Comparison of ENCODE assay signal across 15 mouse cellular contexts in the genomic region with DNA sequence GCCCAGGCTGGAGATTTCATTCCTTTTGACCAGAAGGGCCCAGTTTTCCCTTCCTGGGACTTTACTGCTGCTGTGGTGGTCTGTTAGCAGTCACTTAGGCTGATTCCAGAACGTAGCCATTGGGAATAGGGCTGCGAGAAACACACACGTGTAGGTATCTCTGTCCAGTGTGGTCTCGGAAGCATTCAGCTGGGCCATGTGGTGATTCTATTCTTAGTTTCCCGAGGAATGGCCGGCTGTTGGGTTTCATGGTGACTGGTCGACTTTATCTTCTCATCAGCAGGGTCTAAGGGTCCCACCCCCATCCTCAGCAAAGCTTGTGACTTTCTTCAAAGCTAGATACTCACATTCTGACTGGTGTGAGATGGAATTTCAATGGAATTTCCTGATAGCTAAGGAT. TPM values are rescaled to one million over a fixed set of nuclear protein-coding genes. Genes with fewer than 3 reads are reported as not detected.
A peak's percentile ranks its signal among the peaks of the same experiment; 100 is the strongest.
DNase-seq lines count a peak whose midpoint lies in the region; ATAC-seq and TF ChIP-seq lines count a peak whose summit lies in the region.
"Had no signal": no experiment of that assay in that cellular context is flagged by ENCODE, and none has a peak within 500 bp of the region (broad histone marks: within the 10 kb centered on the region; RNA-seq: fewer than 3 reads in every experiment).

No protein-coding gene starts in this region.

- no peak for ATAC-seq in heart, embryonic 15.5 days (replicated peaks; ENCODE audit: insufficient number of reproducible peaks, insufficient read depth, low FRiP score, low read depth)
- ATAC-seq in lung, embryonic 15.5 days (ENCODE audit: borderline replicate concordance, extremely low read depth, low FRiP score, low TSS enrichment): no peak
- ATAC-seq in embryonic facial prominence, embryonic 13.5 days (ENCODE audit: insufficient number of reproducible peaks, insufficient read depth, low FRiP score, low TSS enrichment, low read depth): no peak

- no peaks in the 10 kb centered on the region for H3K27me3 ChIP-seq in heart, embryonic 15.5 days
- no peaks in the 10 kb centered on the region for H3K27me3 ChIP-seq in lung, embryonic 15.5 days
- H3K27me3 ChIP-seq in embryonic facial prominence, embryonic 13.5 days: 0 out of 2 replicates have a peak, but pooled peaks cover 3% of the 10 kb centered on the region
- H3K27me3 ChIP-seq: forebrain, embryonic 12.5 days; hindbrain, embryonic 12.5 days; kidney, embryonic 15.5 days; megakaryocyte, embryonic 14.5 days had no signal

- intact Hi-C loops in heart, postnatal 14 days (cut with DNase I): loop anchor here (5.0 kb wide), 1 partner anchor 158 kb away; the partner anchor contains the start of genes Apaf1 and Ikbip

- H3K4me2 ChIP-seq in heart, embryonic 15.5 days: no peak overlapping the region
- H3K4me2 ChIP-seq in lung, embryonic 15.5 days: no peak overlapping the region
- no peak overlapping the region for H3K4me2 ChIP-seq in embryonic facial prominence, embryonic 13.5 days
- H3K4me2 ChIP-seq: forebrain, embryonic 12.5 days; hindbrain, embryonic 12.5 days; kidney, embryonic 15.5 days had no signal

- H3K4me3 ChIP-seq in heart, embryonic 15.5 days: no peak overlapping the region
- no peak overlapping the region for H3K4me3 ChIP-seq in lung, embryonic 15.5 days
- no peak overlapping the region for H3K4me3 ChIP-seq in embryonic facial prominence, embryonic 13.5 days
- H3K4me3 ChIP-seq in embryonic fibroblast, embryonic 13.5 days (ENCODE audit: insufficient read depth, low read length): no peak overlapping the region
- H3K4me3 ChIP-seq: forebrain, embryonic 12.5 days; hindbrain, embryonic 12.5 days; kidney, embryonic 15.5 days; layer of hippocampus, adult 2 months; megakaryocyte, embryonic 14.5 days had no signal

- no peaks in the 10 kb centered on the region for H3K36me3 ChIP-seq in heart, embryonic 15.5 days
- no peaks in the 10 kb centered on the region for H3K36me3 ChIP-seq in lung, embryonic 15.5 days
- no peaks in the 10 kb centered on the region for H3K36me3 ChIP-seq in embryonic facial prominence, embryonic 13.5 days
- H3K36me3 ChIP-seq: forebrain, embryonic 12.5 days; hindbrain, embryonic 12.5 days; kidney, embryonic 15.5 days had no signal

- WGBS in heart, embryonic 15.5 days: 22% methylated on average over 7 of the region's 7 CpGs
- 60% methylated on average over 7 of the region's 7 CpGs for WGBS in lung, embryonic 15.5 days
- 55% methylated on average over 7 of the region's 7 CpGs for WGBS in embryonic facial prominence, embryonic 13.5 days

- no peak overlapping the region for H3K9ac ChIP-seq in heart, embryonic 15.5 days
- no peak overlapping the region for H3K9ac ChIP-seq in lung, embryonic 15.5 days
- no peak overlapping the region for H3K9ac ChIP-seq in embryonic facial prominence, embryonic 13.5 days
- H3K9ac ChIP-seq: forebrain, embryonic 12.5 days; hindbrain, embryonic 12.5 days; kidney, embryonic 15.5 days had no signal

- peak overlapping the region; percentile 92 for H3K27ac ChIP-seq in heart, embryonic 15.5 days
- H3K27ac ChIP-seq in lung, embryonic 15.5 days: peak overlapping the region; percentile 92
- H3K27ac ChIP-seq in embryonic facial prominence, embryonic 13.5 days: peak overlapping the region; percentile 64
- H3K27ac ChIP-seq in embryonic fibroblast, embryonic 13.5 days (ENCODE audit: insufficient read depth, low read length): peak overlapping the region; percentile 25; the same call in 1 of the 2 replicates
- H3K27ac ChIP-seq: forebrain, embryonic 12.5 days; layer of hippocampus, adult 2 months had no signal

- TF ChIP-seq CTCF in embryonic fibroblast, embryonic 13.5 days (IDR thresholded peaks at IDR 0.05; ENCODE audit: borderline replicate concordance, insufficient read depth, low read length): no peak

- DNase-seq in heart, postnatal 14 days: no peak
- DNase-seq in lung, postnatal 14 days: no peak
- DNase-seq in thymus, postnatal 4 days: no peak
- DNase-seq: adrenal gland, postnatal 25 days; cerebellum, adult 2 months; gastrocnemius, postnatal 36 days had no signal

- peaks cover 48% of the 10 kb centered on the region for H3K4me1 ChIP-seq in heart, embryonic 15.5 days (replicated peaks)
- peaks cover 52% of the 10 kb centered on the region for H3K4me1 ChIP-seq in lung, embryonic 15.5 days
- H3K4me1 ChIP-seq in embryonic facial prominence, embryonic 13.5 days: peaks cover 64% of the 10 kb centered on the region
- H3K4me1 ChIP-seq in embryonic fibroblast, embryonic 13.5 days (ENCODE audit: control insufficient read depth, insufficient read depth, low read length): peaks cover 24% of the 10 kb centered on the region
- H3K4me1 ChIP-seq: megakaryocyte, embryonic 14.5 days had no signal

- TF ChIP-seq POLR2A in embryonic fibroblast, embryonic 13.5 days (IDR thresholded peaks at IDR 0.05; ENCODE audit: low read depth, low read length): no peak

- no peaks in the 10 kb centered on the region for H3K9me3 ChIP-seq in heart, embryonic 15.5 days (replicated peaks)
- no peaks in the 10 kb centered on the region for H3K9me3 ChIP-seq in lung, embryonic 15.5 days
- no peaks in the 10 kb centered on the region for H3K9me3 ChIP-seq in embryonic facial prominence, embryonic 13.5 days
- H3K9me3 ChIP-seq: forebrain, embryonic 12.5 days; hindbrain, embryonic 12.5 days; kidney, embryonic 15.5 days; megakaryocyte, embryonic 14.5 days had no signal

RNA-seq across cellular contexts. Expression of gene Tmpo, which starts 59.2 kb away (rescaled TPM):
- 154 and 159 TPM in 2 replicates for polyA plus RNA-seq in heart, embryonic 15.5 days (2015; fragmentation: Nextera tagmentation; extraction: Ambion mirVana)
- 10 to 100 TPM; 54.4 to 60.4 TPM for total RNA-seq in heart, postnatal 14 days (2021)
- polyA plus RNA-seq in lung, embryonic 15.5 days (2015; fragmentation: Nextera tagmentation; extraction: Ambion mirVana): 263 and 267 TPM in 2 replicates
- polyA plus RNA-seq in embryonic facial prominence, embryonic 13.5 days (2015; fragmentation: Nextera tagmentation; extraction: Ambion mirVana): 237 and 252 TPM in 2 replicates
- 97.8 and 164 TPM in 2 replicates for polyA plus RNA-seq in embryonic fibroblast, embryonic 13.5 days (2011; ENCODE audit: insufficient read length, low read depth, missing spikeins)

Comparison
In these comparisons a context has a peak if more than half of its experiments do, and no peak if none do; other contexts are left out.
1. H3K27ac ChIP-seq: peak in every context shown above with its lines; median percentile 92 in heart, embryonic 15.5 days; 92 in lung, embryonic 15.5 days; 64 in embryonic facial prominence, embryonic 13.5 days; 25 in embryonic fibroblast, embryonic 13.5 days.